Mouse (Mus musculus) embryo, embryonic 10.5 days (tissue): ENCODE results near the gene Zfp65.
"Not testable (repeated sequence)": the region's sequence is repeated elsewhere in the genome, so short reads cannot be mapped to it uniquely, and the experiment has no call there.

Experiments
- DNase-seq: peaks from one replicate; pipeline ENCODE4 v3.0.0-alpha.2; 2015; ENCODE audit warnings: low spot score

Gene Zfp65

DNA sequence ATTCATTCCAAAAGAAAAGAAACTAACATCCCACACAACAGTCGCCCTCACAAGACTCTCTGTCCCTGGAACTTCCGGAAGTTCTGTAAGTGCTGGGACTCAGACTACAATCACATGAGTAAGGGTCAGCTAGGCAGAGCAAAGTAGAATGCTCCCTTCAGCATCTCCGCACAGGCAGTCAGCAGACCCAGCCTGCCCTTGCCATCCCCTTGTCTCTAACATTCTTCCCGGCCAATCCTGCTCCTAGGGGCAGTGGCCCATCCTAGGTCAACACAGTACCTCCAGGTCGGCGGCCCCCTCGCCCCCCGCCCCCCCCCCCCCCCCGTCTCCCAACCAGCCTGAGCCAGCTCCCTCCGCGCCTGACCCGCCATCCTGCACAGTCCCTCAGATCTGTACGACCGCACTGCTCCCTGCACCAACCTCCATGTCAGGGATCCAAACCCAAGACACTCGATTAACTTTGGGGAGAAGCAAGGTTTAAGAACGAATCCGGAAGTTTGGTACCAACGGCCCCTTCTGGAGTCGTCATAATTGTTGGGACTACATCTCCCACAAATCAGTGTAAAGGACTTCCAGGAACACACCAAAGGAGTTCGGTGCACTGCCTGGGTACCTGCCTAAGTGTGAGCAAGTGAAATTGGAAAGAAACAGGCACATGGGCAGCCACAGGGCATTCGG is at the start of gene Zfp65:
Zfp65 (minus strand) TSS at position 533 of the 678 bp plus-strand sequence.
- DNase-seq, result peak; percentile 82

DNA sequence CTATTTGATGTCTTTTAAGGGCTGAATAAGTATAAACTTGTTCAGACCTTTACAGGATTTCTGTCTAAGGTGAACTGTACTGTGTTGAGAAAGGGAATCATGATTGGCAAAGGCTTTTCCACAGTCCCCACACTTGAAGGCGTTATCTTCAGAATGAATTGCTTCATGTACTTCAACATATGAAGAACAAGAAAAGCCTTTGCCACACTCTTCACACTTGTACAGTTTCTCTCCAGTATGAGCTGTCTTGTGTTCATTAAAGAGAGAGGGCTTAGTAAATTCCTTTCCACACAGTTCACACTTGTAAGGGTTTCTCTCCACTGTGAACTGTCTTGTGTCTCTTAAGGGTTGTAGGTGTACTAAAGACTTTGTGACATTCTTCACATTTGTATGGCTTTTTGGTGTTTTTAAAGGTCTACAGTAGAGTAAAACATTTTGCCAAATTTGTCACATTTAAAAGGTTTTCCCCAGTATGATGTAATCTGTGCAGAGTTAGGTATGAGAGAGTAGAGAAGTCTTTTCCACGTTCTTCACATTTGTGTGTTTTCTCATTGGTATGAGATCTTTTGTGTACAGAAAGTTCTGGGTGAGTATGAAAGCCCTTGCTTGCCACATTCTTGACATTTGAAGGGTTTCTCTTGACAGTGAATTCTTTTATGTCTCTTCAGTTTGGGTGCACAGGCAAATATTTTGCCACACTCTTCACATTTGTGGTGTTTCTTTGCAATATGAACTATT is 34.2 kb upstream of the Zfp65 start:
- no peak for DNase-seq

DNA sequence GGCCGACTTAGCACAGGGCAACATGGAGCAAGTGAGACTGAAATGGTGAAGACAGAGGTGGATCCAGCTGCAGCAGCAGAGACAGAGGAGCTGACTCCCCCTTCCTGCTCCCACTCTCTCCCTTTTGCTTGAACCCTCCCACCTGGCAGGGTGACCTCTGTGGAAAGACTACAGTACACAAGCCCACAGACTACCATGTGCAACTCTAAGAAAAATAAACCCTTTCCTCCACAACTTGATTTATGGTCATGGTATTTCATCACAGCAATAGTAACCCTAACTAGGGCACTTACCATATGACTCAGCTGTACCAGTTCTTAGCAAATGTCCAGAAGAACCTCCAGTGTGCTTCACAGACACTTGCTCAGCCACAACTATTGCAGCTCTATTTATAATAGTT is 31.0 kb upstream of the Zfp65 start:
- DNase-seq, result no peak

DNA sequence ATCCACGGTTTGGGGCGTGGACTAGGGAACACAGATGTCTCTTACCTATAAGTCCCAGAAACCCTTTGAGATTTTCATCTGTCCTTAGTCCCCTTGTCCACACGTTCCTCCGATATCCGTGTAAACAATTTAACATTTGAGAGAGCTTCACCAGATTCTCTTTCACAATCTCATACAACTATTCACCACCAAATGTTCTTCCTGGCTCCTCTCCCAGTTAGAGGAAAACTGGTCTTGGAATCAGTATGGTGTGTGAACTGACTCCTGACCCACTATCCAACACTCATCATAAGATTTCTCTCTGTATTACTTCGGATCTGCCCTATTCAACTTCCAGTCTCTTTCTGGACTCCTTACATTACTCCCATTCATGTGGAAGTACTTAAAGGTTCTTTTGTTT is 26.8 kb upstream of the Zfp65 start:
- DNase-seq, result no peak

DNA sequence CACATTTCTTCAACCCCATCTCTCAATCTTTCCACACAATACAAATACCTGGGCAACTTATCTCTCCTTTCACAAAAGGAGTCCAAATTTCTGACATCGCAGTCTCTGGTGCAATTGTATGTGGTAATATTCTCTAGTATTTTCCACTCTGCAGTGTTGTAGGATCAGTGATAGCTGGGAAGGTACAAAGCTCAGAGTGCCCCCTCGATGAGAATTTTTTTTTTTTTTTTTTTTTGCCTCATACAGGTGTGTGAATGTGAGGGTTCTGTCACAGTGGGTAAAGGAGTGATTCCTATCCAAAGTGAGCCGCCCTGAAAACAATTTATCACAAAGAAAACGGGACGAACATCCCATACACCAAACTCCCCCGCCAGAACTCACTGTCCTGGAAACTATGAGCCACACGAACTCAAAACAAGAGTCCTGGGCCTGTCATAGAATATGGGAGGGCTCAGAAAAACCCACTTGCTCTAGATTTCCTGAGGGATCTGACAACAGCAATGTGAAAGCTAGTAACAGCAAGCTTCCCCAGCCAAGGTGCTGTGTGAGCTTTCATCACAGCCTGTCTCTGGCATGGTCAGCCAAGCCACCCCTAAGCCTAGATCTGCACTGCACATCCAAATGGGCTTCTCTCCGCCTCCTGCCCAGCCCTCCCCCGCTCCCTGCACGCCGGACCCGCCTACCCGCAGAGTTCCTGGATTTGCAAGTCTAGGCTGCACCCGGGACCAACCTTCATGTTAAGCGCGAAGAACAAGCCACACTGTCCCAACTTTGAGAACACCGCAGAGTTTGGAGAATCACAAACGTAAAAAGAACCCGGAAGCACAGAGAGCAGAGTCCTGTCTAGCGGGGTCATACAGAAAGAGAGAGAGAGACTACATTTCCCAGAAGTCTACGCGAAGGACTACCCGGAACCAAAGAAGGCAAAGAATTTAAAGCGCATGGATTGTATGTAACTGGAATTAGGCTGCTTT is 25.6 kb upstream of the Zfp65 start, which contains the start of gene Zfp85:
Zfp85 (minus strand) TSS at position 896 of the 974 bp plus-strand sequence.
- peak; percentile 84 for DNase-seq

DNA sequence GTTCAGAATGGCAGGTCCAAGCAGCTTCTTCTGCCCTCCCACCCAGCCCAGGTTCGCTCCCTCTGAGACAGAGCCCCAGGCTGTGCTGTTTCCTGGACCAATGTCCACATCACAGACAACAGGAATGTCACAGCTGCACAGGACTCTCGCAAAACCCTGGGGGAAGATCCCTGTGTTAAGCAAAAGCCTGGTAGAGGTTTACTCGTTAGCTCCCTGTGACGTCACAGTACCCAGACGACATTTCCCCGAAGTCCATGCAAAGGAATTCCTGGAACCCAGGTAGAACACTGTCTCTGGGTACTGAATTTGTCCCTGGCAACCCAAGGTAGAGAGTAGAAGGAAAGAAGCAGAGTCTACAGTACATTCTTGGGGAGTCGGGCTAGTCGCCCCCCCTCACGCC is 14.9 kb upstream of the Zfp65 start:
- no peak for DNase-seq

DNA sequence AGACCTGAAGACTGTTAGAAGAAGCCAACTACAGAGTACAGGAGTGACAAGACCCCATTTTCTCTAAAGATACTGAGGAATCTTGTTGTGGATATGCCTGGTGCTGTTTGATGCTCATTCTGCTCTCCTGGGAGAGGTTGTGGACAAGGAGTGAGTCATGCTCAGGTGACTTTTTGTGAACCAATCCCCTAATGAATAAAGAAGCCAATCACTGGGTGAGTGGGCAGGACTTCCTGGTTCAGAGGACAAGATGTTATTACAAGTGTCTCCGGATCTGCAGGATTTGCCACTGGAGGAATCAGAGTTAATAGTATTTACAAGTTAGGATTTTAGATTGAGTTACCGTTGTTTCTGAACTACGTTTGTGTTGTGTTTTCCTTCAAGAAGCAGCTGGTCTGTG is 14.0 kb upstream of the Zfp65 start:
- no peak for DNase-seq

DNA sequence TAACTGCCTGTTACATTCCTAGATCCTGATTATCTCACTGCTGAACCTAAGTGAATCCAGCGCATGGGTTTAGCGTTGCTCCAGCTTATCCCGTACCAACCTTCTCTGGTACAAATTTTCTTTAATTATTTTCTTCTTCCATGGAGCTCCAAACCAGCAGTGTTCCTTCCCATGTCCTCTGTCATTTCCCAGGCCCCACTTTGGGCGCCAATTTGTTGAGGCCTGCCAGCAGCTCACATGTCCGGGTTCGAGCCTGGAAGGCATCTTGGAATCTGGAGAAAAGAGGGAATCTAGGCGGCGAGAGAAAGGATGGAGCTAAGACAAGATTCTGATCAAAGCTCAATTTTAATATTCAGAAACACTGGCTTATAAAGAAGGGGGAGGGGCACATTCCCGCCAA is 5.4 kb upstream of the Zfp65 start:
- not testable (repeated sequence) for DNase-seq

DNA sequence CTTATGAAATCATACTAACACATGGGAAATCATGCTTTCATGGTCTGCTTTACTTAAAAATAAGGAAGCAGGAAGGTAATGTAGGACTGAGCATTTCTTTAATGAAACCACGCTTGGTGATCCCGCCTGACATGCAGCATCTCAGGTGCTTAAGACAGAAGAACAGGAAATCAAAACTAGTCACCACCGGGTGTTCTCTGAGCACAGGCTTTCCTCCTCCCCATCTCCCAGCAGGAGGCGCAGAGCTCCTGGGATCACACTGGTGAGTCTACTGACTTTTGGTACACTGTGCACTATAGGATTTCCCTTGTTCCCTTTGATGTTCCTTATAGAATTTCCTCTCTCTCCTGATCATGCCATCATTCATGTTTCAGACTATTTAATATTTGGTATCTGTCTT is 468 bp upstream of the Zfp65 start:
- DNase-seq, result peak; percentile 49

DNA sequence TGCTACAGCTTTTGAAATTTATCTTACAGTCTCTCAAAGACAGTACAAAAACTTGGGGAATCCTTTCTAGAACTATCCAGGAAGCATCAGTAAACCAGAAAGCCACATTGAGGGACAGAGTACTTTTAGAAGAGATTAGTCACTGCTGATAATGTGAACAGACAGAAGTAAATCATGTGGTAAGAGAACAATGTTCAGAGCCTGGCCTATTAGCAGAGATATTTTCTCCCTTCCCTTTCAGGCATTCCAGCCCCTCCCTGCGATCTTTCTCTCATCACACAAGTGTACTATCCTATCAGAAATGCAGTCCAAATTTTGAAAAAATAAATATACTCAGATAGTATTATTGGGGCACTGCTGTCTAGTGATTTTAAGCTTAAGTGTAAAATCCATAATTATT is 867 bp downstream of the Zfp65 start:
- no peak for DNase-seq

DNA sequence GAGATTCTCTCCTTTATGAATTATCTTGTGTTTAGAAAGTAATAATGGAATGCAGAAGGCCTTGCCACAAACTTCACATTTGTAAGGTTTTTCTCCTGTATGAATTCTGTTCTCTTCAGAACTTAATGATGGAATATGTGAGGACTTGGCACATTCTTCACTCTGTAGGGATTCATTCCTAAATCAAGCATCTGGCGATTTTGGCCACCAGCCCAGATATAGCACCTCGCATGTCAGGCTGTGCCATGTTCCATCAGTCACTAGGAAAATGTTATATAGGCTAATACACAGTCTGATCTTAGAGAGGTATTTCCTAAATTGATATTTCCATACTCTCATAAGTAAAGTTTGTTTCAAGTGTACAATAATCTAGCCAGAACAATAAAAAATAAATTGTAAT is 3.6 kb downstream of the Zfp65 start:
- DNase-seq, result not testable (repeated sequence)

DNA sequence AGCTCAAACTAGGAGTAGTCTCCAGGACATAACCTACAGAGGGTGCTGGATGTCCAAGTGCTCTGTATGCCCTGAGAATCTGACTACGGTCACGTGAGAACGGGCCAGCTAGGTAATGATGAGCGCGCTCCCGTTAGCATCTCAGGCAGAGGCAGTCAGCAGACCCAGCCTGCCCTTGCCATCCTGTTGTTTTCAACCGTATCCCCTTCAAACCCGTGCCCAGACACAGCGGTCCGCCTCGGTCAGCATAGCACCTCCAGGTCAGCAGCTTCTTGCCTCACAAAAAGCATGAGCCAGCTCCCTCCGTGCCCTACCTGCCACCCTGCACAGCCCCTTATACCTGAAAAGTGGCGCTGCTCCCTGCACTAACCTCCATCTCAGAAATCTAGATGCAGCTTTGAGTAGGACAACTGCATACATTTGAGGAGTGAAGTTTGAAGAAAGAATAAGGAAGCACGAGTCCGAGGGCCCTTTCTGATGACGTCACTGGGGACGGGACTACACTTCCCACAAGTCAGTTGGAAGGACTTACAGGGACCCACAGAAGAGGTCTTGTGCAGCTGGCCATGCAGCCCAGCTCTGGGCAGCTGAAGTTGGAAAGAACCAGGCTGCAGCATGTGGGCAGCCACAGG is 5.0 kb downstream of the Zfp65 start:
- DNase-seq, result peak; percentile 95

DNA sequence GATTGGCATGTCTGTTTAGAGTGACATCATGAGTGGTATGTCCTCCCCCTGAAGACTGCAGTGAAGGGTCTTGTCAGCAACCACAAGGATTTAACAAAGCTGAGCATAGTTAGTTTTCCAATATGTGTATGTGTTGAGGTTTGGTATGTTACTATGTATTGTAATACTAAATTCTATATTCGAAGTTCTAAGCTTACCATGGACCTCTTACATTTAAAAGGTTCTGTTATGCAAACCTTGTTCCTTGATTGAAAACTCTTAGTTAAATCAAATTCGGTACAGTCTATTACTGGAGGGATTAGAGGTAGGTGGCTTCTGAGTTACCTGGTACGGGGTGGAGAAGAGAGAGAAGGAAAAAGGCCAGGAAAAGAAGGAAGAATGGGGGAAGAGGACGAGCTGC is 42.0 kb downstream of the Zfp65 start, which contains the start of gene Zfp738:
Zfp738 (minus strand) TSS at position 101 of the 400 bp plus-strand sequence.
- DNase-seq, result no peak

DNA sequence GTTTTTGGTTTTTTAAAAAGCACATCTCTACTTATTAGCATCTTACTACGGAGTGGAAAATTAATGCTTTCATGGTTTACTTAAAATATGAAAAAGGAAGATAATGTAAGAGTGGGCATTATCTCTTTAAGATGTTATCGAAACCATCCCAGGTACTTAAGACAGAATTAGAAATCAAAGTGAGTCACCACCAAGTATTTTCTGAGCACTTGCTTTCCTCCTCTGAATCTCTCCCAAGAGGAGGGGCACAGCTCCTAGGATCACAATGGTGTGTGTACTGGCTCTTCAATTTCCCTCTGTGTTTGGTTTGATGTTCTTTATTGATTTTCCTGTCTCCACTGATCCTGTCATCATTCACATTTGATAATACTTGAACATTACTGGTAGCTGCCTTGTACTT is 45.1 kb downstream of the Zfp65 start:
- not testable (repeated sequence) for DNase-seq

DNA sequence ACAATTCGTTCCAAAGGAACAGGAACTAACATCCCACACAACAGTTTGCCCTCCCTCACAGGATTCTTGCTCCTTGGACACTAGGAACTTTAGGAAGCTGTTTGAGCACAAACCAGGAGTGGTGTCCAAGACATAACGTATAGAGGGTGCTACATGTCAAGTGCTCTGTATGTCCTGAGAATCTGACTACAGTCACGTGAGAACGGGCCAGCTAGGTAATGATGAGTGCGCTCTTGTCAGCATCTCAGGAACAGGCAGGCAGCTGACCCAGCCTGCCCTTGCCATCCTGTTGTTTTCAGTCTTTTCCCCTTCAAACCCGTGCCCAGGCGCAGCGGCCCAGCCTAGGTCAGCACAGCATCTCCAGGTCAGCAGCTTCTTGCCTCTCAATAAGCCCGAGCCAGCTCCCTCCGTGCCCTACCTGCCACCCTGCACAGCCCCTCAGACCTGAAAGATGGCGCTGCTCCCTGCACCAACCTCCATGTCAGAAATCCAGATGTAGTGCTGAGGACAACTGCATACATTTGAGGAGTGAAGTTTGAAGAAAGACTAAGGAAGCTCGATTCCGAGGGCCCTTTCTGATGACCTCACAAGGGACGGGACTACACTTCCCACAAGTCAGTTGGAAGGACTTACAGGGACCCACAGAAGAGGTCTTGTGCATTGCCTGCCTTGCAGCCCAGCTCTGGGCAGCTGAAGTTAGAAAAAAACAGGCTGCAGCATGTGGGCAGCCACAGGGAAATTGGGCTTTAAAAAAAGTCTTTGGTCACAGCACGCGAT is 45.8 kb downstream of the Zfp65 start:
- peak; percentile 91 for DNase-seq

DNA sequence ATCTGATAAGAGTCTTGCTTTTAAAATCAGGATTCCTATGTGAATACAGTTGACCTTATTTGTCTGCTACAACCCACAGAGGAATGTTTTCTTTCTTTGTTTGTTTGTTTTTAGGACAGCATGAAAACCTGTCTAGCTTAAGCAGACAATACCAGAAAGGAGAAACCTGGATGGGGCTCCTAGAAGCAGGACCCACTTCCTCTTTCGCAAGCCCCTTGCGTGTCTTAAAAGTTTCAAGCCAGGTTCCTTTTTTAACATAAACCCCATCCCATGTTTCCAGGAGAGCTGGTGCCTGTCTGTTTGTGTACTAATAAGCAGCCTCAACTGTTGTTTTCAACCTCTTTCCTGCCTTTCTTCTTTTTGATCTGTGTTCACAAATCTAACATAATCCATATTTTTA is 54.1 kb downstream of the Zfp65 start:
- no peak for DNase-seq
